Mouse (Mus musculus): ENCODE results near the gene Sigirr.

Sigirr gene

DNA sequence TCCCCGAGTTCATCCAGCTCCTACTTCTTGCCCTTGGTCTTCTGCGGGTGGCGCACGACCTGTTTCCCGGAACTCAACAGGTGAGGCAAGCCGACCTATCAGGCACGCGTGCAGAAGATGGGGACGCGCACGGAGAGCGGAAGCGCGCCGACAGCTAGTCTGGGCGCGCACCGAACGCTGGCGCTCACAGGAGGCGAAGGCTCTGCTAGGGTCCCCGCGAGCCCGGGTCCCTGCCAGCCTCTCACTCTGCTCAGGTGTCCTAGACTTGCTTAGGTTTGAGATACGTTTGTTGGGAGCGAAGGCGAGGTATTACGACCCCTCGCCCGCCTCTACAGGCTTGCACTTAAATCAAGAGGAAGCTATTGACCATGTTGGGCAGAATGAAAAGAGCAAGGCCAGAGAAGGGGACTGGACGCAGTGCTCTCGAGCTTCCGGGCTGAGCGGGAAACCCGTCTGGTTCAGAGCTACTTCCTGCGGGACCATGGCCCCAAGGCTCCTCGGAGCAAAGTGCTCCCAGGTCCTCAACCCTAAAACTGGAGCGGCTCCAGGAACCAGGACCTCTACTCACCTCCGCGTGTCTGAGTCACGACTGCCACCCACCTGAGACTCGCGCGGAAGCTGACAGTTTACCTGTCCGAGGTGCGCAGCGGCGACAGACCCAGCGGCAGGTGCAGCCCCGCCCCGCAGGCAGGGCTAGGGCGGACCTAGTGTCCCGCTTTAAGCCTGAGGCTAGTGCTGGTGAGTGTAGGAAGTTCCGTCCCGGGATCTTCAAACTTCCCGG lies at the start of gene Sigirr:
Gene Sigirr, minus strand, starts transcription at position 662 of the 781 bp plus-strand sequence.
- peak; percentile 52 for DNase-seq

DNA sequence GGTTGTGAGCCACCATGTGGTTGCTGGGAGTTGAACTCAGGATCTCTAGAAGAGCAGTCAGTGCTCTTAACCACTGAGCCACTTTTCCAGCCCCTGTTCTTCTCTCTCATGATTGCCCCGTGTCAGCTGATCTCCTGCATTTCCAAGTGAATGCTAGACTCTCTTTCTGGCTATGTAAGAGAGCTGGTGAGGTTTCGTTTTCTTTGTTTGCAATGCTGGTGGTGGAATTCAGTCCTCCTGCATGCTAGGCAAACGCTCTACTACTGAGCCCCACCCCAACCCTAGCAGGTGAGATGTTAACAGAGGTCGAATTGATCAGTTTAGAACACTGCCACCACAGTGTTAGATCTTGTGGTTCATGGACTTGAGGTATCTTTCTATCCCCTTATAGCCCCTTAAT lies 48.3 kb upstream of the Sigirr start:
- no peak for DNase-seq

DNA sequence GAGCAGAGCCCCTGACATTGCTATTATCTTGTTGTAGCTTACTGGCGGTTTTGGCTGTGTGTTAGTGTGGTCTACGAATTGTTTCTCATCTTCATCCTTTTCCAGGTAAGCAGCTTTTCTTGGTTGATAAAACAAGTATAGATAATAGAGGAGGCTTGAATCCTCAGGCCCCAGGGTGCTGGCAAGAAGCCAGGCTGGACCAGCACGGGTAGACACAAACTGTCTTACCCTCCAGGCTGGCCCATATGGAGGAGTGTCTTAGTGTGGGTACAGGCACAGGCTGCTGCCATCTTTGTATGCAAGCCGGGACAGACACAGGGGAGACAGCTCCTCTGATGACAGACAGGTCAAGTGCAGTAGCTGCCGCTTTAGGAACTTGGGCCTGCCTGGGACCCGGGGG lies 46.7 kb upstream of the Sigirr start:
- no peak for DNase-seq

DNA sequence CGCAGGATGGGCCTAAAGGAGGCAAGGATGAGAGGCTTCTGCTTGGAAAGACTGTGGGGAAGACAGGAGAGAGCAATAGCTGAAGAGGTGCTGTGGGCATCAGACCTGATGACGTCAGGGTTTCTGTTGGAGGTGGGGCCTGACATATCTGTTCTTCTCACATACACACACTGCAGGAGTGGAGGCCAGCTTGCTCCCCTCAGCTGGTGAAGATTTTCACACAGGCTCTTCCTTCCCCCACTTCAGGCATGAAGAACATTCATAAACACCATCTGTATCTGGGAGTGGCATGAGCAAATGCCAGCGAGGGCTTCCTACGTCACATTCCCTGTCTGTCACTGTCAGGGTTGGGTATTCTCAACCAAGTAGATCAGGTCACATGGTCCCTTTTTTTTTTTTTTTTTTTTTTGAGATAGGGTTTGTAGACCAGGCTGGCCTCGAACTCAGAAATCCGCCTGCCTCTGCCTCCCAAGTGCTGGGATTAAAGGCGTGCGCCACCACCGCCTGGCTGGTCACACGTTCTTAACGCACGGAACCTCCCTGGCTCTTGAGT lies 45.7 kb upstream of the Sigirr start:
- no peak for DNase-seq

DNA sequence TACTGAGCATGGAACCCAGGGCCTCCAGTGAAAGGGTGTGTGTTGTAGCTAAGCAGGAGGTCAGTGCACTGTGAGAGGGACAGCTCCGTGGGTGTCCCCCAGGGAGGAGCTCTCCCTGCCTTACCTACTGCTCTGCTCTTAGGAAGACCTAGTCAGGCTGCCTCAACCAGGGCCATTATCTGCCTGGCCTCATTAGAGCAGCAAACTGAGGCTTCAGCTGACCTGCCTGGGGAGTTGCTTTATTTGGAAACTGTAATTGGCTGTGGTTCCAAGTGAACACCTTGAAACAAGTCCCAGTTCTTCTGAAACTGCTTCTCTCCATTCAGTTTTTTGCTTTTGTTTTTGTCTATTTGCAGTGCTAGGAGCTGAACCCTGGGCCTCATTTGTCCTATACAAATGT lies 45.0 kb upstream of the Sigirr start:
- DNase-seq: no peak

DNA sequence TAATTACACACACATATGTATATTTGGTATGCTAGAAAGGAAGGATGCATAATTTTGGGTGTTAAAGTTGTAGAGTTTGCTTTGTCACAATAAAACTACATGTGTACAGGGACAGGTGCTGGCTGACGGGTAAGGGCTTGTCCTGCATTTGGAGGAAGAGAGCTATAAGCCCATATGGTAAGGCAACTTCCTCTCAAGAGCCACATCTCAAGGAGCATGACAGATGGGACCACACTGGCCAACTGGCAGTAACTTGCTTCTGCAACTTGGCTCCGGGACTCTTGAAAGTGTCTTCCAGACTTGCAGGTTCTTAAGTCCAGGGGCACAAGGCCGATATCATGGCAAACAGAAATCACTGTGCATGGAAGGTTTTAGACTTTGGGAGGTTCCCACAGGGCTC lies 44.3 kb upstream of the Sigirr start:
- DNase-seq: no peak

DNA sequence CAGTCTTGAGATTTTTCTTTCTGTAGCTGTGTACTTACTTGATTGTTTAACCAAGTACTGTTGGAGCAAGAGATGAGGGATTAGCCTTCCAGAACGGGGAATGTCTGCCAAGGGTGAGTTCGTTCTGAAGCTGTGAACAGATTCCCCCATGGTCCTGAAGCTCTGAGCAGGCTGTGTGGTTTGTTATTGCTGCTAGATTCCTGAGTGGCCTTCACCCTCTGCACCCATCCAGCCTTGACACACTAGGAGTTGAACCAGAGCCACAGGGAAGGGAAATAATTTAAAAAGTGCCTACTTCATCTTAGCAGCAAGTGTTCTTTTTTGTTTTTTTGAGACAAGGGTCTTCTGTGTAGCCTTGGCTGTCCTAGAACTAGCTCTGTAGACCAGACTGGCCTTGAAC lies 43.5 kb upstream of the Sigirr start:
- no peak for DNase-seq

DNA sequence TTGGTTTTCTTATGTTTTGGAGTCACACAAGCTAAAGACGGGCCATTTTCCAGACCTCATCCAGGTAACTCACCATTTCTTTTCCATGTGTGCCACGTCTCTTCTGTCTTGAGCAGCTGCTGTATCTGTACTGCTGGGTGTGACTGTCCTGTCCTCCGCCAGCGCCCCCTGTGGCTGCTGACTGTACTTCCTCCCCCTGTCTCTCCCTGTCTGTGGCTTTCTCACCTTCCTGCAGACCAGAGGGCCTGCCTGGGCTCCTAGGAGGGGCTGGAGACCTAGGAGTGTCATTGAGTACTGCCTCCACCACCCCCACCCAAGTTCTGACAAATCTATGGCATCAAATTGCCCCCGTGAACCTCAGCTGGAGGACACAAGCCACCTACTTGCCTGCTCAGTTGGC lies 42.7 kb upstream of the Sigirr start:
- DNase-seq: peak; percentile 16

DNA sequence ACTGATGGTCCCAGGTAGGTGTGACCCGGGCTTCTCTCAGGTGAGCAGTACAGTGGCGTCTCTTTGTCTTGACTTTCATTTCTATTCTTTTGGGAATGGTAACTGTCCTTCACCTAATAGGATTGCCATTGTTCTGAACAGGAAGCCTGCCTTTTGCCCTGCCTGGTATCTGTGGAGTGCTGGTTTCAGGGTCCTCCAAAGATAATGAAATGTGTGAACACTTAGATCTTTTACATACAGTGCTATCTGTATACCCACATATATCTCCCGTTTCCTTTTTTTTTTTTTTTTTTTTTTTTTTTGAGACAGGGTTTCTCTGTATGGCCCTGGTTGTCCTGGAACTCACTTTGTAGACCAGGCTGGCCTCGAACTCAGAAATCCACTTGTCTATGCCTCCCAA lies 41.0 kb upstream of the Sigirr start:
- DNase-seq: no peak

DNA sequence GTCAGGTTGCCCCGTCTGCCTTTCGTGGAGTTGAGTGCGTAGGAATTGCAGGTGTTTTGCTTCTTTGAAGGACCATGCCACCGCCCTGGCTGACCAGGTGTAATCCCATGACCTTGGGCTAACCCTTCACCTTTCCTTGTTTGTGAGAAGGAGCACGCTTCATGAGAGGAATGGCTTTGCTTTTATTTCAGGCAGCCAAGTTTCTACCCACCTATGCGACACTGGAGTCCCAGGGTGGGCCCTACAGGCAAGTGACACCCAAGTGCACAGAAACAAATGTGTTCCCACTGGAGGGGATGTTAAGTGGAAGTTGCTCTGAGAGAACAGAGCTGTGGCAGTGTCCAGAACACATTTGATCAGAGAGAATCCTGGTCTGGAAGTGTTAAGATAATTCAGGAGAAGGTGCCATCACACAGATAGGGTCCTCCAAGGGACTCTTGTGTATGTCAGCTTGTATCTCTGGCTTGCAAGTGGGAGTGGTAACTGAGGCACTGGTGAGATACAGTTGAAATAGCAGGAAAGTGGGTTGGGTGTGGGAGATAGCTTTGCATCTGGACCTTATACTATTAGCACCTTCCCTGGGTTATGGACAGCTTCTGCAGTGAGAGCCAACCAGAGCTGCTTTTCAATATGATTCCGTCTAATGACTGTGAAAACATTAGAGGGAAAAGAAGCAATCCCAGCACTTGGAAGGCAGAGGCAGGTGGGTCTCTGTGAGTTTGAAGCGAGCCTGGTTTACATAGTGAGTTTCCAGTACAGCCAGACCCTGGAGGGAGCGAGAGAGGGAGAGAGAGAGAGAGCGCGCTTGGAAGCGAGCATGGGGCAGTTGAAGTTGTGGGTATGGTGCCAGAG lies 31.8 kb upstream of the Sigirr start:
- DNase-seq: no peak

DNA sequence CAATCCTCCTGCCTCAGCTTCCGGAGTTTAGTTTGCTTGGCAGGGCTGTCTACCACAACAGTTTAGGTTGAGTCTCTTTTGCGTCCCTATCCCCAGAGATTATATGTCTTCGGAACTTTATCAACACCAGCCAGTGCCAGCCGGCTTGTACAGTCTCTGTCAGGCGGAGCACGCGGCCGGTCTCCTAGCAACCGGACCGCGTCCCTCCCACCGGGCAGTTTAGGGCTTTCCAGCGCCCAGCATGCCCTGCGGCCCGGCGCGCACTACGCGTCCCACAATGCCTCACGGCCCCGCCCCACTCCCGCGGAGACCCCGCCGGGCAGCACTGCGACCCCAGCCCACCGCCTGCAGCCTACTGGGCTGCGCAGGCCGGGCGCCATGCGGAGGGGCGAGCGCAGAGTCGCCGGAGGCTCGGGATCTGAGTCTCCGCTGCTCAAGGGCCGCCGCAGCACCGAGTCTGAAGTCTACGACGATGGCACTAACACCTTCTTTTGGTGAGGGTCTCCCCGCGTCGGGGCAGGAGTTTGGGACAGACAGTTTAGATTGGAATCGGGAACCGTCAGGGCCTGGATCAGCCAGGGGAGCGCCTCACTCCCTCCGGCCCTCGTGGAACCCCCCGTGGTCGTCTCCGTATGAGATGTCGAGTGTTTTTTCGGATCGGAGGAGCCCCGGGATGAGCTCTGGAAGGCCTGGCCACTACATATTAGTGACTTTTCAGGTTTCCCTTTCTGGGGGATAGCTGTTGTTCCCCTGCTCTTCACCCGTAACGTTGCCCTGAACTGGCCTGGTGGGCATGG lies 30.9 kb upstream of the Sigirr start:
- DNase-seq: peak; percentile 85

DNA sequence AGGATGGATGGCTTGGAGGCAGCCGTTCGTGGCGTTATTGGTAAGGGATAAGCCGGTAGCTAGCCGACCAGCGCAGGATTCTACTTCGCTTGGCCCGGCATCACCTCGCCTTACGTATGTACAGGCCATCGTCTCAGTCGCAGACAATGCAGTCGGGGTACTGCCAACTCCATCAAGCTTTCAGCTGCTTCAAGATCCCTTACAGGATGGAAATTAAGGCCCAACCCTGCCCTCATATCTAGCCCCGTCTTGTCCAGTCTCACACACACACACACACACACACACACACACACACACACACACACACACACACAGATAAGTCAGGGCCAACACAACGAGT lies 23.1 kb upstream of the Sigirr start:
- no peak for DNase-seq

DNA sequence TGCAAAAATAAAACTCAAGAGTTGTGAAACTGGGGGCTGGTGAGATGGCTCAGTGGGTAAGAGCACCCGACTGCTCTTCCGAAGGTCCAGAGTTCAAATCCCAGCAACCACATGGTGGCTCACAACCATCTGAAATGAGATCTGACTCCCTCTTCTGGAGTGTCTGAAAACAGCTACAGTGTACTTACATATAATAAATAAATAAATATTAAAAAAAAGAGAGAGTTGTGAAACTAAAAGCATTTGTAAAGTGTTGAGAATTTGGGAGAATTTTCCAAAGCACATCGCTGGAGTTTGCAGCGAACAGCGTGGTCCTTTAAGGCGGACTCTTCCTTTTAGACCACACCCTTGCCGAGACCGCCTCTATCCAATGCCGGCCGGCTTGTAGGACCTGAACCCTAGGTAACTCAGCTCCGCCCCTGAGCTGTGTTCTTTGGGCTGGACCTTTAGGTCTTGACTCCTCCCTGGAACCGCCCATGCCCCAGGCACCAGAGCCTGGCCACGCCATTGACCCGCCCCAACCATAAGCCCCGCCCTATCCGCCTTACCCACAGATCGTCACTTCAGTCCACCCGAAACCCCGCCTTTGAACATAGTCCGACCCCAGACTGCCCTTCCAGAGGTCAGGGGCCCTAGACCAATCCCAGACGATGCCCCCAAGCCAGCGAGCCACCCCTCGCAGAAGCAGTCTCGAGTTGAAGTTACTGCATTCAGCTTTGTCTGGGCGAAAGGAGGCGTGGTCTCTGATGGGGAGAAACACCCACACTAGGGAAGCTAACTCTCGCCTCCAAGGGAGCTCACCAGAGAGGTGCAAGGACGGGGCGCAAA lies 22.5 kb upstream of the Sigirr start:
- peak; percentile 72 for DNase-seq

DNA sequence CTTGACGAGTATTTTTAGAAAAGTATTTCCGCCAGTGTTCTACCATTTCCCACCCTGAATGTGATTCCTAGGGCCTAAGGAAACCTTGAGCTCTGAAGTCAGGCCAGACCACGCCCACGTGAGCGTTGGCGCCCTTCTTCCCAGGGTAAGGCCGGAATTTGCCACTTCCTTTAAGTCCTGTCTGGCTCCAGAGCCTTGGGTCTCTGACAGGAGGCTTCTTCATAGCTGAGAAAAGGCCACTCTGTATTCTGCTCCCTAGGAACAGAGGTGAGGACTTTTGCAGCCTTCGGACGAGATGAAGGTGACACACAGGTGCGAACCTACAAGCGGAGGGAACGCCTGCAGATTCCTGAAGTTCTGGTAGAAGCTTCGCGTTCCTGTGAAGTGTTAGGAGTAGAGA lies 21.9 kb upstream of the Sigirr start, which contains the start of gene Ptdss2:
Gene Ptdss2, plus strand, starts transcription at position 138 of the 400 bp plus-strand sequence.
- no peak for DNase-seq

DNA sequence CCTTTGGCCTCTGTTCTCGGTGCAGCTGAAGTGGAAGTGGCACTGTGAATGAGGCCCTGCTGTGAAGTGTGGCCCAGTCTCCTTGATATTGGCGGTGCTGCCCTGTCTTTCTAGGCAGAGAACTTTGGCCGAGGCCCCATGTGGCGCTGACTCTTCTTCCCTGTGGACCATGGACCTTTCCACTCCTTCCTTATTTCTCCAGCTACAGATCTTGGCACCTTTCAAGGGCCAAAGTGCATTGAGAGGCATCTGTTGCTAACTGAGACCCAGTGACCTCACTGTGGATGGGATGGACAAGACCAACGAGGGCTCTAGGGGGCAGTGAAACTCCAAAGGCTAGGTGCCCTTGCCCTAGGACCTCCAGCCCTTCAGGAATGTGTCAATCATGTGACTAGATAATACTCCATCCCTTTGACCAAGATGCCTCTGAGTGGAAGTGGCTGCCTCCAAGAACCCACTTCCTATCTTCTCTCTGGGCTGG lies 20.7 kb upstream of the Sigirr start:
- DNase-seq: no peak

DNA sequence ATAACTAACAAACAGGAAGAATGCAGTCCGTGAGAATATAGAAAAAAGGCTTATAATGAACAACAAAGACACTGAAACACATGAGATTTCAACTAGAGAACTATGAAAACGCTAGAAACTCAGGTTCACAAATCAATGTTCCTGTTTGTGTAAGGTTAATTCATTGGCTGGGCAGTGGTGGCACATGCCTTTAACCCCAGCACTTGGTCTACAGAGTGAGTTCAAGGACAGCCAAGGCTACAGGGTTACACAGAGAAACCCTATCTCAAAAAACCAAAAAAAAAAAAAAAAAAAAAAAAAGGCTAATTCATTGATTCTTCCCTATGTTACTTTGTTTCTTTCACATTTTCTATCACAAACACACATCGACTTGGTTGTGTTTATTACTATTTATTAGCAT lies 20.2 kb upstream of the Sigirr start:
- no peak for DNase-seq

DNA sequence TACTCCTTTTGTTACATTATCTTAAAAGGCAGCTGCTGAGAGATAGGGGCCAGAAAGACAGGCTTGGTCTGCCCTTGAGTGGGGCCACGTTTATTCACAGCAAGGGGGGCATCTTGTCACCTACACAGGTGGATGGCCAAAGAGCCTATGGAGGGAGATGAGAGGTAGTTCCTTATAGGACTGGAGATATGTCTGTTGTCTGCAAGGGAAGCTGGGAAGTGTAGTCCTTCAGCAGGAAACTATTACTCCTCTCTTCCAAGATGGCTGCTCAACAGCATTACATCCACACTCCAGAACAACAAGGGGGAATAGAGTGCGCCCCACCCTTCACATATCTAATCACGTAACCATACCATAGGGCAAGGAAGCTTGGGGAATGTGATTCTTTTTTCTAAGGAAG lies 19.1 kb upstream of the Sigirr start:
- DNase-seq: no peak

DNA sequence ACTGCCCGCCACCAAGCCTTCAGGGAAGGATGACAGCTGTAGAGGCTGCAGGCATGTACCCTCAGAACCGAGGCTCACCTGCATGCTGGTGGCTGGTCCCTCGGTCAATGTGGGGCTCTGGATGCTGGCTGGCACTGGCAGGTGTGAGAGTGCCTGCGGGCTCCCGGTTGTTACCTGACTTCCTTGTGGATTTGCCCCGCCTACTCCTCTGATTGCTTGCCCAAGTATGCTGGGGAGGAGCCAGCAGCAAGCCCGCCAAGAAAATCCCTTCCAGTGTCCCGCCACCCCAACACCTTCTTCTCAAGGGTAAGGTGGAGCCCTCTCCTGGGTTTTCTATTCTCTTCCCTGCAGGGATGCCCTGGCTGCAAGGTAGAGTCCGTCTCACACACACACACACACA lies 17.3 kb upstream of the Sigirr start, which contains the start of gene Ano9:
Gene Ano9, minus strand, starts transcription at position 171 of the 400 bp plus-strand sequence.
- no peak for DNase-seq

DNA sequence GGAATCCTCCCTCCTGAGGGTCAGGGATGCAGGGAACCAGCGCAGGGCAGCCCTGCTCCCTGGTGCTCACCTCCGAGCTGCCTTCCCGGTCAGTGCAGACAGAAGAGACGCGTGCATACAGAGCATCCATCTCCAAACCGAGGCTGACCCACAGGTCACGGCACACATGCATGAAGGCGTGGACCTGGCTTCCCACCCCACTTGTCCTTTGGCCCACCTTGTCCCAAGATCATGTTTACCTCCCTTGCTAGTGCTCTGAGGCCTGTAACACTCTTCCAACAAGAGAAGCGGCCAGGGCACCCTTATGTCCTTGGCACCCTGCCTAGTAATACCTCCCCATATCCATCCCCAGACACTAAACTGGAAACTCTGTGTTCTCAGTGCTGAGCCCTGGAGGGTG lies 15.5 kb upstream of the Sigirr start:
- DNase-seq: no peak

DNA sequence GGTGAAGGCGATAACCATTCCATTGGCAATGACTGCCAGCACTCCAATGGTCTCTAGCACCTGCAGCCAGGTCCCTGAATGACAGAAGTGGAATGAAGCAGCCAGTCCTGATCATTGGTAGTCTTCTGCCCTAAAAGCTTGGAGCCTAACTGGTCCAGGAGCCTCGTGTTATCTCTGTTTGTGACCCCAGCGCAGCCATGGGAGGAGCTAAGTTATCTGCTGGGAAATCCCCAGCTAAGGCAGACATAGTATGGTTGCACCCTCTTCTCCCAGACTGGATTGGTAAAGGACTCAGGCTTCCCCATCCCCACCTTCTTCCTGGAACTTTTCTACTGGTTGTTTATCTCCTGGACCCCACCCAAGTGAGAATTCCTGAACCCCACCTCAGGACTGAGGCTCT lies 2.8 kb upstream of the Sigirr start:
- no peak for DNase-seq

DNA sequence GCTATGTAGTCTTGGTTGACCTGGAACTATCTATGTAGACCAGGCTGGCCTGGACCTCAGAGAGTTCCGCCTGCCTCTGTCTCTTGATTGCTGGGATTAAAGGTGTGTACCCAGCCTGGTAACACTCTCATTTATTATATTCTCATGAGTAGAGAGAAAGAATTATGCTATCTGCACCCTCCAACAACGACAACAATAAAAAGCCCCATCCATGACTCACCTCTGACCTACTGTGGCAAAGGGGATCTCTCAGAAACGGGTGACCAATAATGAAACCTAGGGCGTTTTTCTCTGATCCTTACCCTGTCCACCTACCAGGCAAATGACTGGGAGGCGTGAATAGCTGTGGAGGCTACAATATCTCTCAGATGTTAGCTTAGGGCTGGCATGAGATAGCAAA lies 3.2 kb downstream of the Sigirr start:
- DNase-seq: no peak

DNA sequence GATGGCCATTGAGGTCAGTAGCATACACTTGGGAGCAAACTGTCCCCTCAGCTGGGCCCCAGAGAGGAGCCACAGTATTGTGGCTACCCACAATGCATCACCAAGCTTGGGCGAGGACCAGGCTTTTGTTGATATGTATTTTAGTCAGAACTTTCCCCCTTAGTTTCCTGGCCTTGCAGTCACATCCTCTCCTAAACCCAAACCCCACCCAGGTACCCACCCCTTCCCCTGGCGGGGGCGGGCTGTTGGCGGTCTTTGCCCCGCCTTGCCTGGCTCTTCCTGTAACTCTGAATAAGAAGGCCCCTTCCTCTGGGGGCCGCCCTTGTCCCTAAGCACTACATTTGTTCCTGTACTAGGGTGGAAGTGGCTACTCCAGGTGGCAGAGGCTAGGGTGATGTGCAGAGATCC lies 3.7 kb downstream of the Sigirr start:
- DNase-seq: no peak
